Mouse (Mus musculus): ENCODE results near the gene Sult6b2. TPM values are rescaled to one million over a fixed set of nuclear protein-coding genes. Genes with fewer than 3 reads are reported as not detected.

Gene Sult6b2
- polyA plus RNA-seq, 1 experiment from 2014 or later: 0.09 TPM

DNA sequence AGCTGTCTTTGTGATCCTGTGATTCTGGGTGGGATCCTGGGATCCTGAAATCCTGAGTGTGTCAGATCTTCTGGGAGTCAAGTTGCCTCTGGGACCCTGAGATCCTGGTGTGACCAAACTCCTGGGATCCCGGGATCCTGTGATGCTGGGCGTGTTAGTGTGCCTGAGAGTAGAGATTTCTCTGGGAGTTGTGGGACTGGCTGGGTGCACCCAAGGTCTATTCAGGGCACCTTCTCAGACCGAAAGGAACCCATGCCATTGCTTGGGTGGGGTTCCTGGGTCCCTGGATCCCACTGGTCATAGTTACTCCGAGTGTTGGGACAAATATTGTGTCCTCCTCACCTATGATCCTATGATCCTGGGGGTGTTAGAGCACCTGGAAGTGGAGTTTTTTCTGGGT, 39.8 kb upstream of the Sult6b2 start:
- WGBS: 79% methylated on average over 4 of the region's 4 CpGs
- Histone ChIP-seq H3K9ac (ENCODE audit: low read length) (no peak overlapping the region), H3K27ac (replicated peaks in 1 of 2; ENCODE audit: control insufficient read depth in 1 of 2, insufficient read depth in 1 of 2, low read depth in 2 of 2, low read length in 2 of 2) (no peak overlapping the region), H3K27me3 (ENCODE audit: control insufficient read depth, insufficient read depth, low read length) (no peaks in the 10 kb centered on the region), H3K9me3 (ENCODE audit: control insufficient read depth, low read length) (no peaks in the 10 kb centered on the region), H3K4me1 (ENCODE audit: control insufficient read depth in 2 of 2, insufficient read depth in 2 of 2, low read length in 2 of 2) (no peaks in the 10 kb centered on the region), H3K4me2 (ENCODE audit: low read length) (no peak overlapping the region), H3K36me3 (ENCODE audit: control insufficient read depth, insufficient read depth, low read length) (no peaks in the 10 kb centered on the region), H3K4me3 (ENCODE audit: control insufficient read depth in 1 of 2, insufficient read depth in 1 of 2, low read depth in 1 of 2, low read length in 2 of 2) (no peak overlapping the region)
- ATAC-seq (ENCODE audit: insufficient number of reproducible peaks, insufficient read depth, low FRiP score, low read depth): no peak

DNA sequence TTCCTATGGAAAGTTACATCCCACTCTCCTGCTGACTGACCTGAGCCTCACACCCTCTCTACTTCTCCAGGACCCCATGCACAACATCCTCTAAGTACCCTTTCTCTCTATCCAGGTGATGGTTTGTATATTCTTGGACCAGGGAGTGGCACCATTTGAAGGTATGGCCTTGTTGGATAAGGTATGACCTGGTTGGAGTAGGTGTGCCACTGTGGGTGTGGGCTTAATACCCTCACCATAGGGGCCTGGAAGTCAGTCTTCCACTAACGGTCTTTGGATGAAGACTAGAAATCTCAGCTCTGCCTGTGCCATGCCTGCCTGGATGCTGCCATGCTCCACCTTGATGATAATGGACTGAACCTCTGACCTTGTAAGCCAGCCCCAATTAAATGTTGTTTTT, 34.2 kb upstream of the Sult6b2 start:
- H3K36me3 ChIP-seq (ENCODE audit: control insufficient read depth, insufficient read depth, low read length): no peaks in the 10 kb centered on the region
- no peaks in the 10 kb centered on the region for H3K4me1 ChIP-seq (ENCODE audit: control insufficient read depth in 2 of 2, insufficient read depth in 2 of 2, low read length in 2 of 2)
- no peaks in the 10 kb centered on the region for H3K27me3 ChIP-seq (ENCODE audit: control insufficient read depth, insufficient read depth, low read length)
- no peak overlapping the region for H3K27ac ChIP-seq (replicated peaks in 1 of 2; ENCODE audit: control insufficient read depth in 1 of 2, insufficient read depth in 1 of 2, low read depth in 2 of 2, low read length in 2 of 2)
- WGBS: 93% methylated on average over 1 of the region's 1 CpGs
- H3K4me2 ChIP-seq (ENCODE audit: low read length): no peak overlapping the region
- H3K9me3 ChIP-seq (ENCODE audit: control insufficient read depth, low read length): no peaks in the 10 kb centered on the region
- H3K9ac ChIP-seq (ENCODE audit: low read length): no peak overlapping the region
- no peak for ATAC-seq (ENCODE audit: insufficient number of reproducible peaks, insufficient read depth, low FRiP score, low read depth)
- H3K4me3 ChIP-seq (ENCODE audit: control insufficient read depth in 1 of 2, insufficient read depth in 1 of 2, low read depth in 1 of 2, low read length in 2 of 2): no peak overlapping the region

DNA sequence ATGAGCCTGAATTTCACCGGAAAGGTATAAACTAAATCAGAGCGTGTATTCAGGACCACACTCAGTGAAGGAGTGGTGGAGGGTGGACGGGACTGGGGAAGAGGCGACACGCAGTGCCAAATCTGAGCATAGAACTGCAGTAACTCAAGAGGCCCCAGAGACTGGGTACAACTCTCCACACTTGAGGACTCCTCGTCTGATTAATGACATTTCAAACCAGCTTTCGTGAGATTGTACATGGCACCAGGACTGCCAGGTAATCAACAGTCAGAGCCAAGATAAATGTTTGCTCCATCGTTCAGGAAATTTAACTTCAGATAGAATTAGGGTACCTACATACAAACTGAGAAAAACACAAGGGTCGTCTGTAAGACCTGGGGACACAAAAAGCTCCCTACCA, 33.0 kb upstream of the Sult6b2 start:
- Histone ChIP-seq H3K27ac (replicated peaks in 1 of 2; ENCODE audit: control insufficient read depth in 1 of 2, insufficient read depth in 1 of 2, low read depth in 2 of 2, low read length in 2 of 2) (no peak overlapping the region), H3K9ac (ENCODE audit: low read length) (no peak overlapping the region), H3K36me3 (ENCODE audit: control insufficient read depth, insufficient read depth, low read length) (no peaks in the 10 kb centered on the region), H3K27me3 (ENCODE audit: control insufficient read depth, insufficient read depth, low read length) (no peaks in the 10 kb centered on the region), H3K9me3 (ENCODE audit: control insufficient read depth, low read length) (no peaks in the 10 kb centered on the region), H3K4me2 (ENCODE audit: low read length) (no peak overlapping the region), H3K4me3 (ENCODE audit: control insufficient read depth in 1 of 2, insufficient read depth in 1 of 2, low read depth in 1 of 2, low read length in 2 of 2) (no peak overlapping the region), H3K4me1 (ENCODE audit: control insufficient read depth in 2 of 2, insufficient read depth in 2 of 2, low read length in 2 of 2) (no peaks in the 10 kb centered on the region)
- ATAC-seq (ENCODE audit: insufficient number of reproducible peaks, insufficient read depth, low FRiP score, low read depth): no peak
- 62% methylated on average over 9 of the region's 9 CpGs for WGBS

DNA sequence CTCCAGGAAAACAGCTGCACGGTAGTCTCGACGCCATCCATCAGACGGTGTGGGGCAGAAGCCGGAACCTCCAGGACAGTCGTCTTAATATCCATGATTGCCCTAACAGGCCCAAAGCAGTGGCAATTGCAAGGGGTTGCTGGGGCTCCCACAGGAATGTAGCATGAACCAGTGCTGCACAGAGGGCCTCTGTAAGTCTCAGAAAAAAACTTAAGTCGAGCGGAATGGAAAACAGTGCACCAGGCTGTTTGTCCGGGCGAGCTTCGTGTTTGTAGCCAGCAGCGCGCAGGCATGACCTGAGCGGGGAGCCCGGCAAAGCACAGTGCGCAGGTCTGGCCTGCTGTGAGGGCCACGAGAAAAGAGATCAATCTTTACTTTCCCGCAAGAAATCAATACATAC, 31.4 kb upstream of the Sult6b2 start:
- Histone ChIP-seq H3K4me1 (ENCODE audit: control insufficient read depth in 2 of 2, insufficient read depth in 2 of 2, low read length in 2 of 2) (peaks cover 5 to 6% of the 10 kb centered on the region in 2 experiments; a peak in 2 of 4 replicates), H3K27me3 (ENCODE audit: control insufficient read depth, insufficient read depth, low read length) (no peaks in the 10 kb centered on the region), H3K9me3 (ENCODE audit: control insufficient read depth, low read length) (no peaks in the 10 kb centered on the region), H3K36me3 (ENCODE audit: control insufficient read depth, insufficient read depth, low read length) (no peaks in the 10 kb centered on the region), H3K4me3 (ENCODE audit: control insufficient read depth in 1 of 2, insufficient read depth in 1 of 2, low read depth in 1 of 2, low read length in 2 of 2) (no peak overlapping the region), H3K9ac (ENCODE audit: low read length) (no peak overlapping the region), H3K27ac (replicated peaks in 1 of 2; ENCODE audit: control insufficient read depth in 1 of 2, insufficient read depth in 1 of 2, low read depth in 2 of 2, low read length in 2 of 2) (no peak overlapping the region), H3K4me2 (ENCODE audit: low read length) (no peak overlapping the region)
- no peak for ATAC-seq (ENCODE audit: insufficient number of reproducible peaks, insufficient read depth, low FRiP score, low read depth)
- 77% methylated on average over 18 of the region's 18 CpGs for WGBS

DNA sequence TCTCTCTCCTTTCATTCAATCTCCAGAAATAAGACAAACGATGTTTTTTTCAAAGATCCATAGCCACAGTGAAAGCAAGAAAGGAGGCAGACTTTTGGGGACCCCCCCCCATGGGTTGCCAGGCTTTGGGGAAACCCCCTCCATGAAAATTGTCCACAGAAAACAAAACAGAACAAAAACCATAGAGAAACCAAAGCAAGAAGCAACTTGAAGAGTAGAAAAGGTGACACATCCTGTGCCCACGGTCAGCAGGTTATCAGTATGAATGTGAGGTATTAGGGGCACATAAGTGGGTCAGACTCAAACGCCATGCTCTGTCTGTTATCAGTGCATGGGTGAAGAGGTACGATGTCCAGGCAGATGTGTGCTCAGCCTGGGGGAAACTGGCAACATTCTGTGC, 30.6 kb upstream of the Sult6b2 start:
- 28% methylated on average over 4 of the region's 4 CpGs for WGBS
- Histone ChIP-seq H3K9me3 (ENCODE audit: control insufficient read depth, low read length) (no peaks in the 10 kb centered on the region), H3K9ac (ENCODE audit: low read length) (no peak overlapping the region), H3K27me3 (ENCODE audit: control insufficient read depth, insufficient read depth, low read length) (no peaks in the 10 kb centered on the region; the same call in 1 of the 2 replicates), H3K4me2 (ENCODE audit: low read length) (no peak overlapping the region), H3K4me3 (ENCODE audit: control insufficient read depth in 1 of 2, insufficient read depth in 1 of 2, low read depth in 1 of 2, low read length in 2 of 2) (no peak overlapping the region), H3K4me1 (ENCODE audit: control insufficient read depth in 2 of 2, insufficient read depth in 2 of 2, low read length in 2 of 2) (peaks cover 5 to 6% of the 10 kb centered on the region in 2 experiments; a peak in 2 of 4 replicates), H3K36me3 (ENCODE audit: control insufficient read depth, insufficient read depth, low read length) (no peaks in the 10 kb centered on the region), H3K27ac (replicated peaks in 1 of 2; ENCODE audit: control insufficient read depth in 1 of 2, insufficient read depth in 1 of 2, low read depth in 2 of 2, low read length in 2 of 2) (no peak overlapping the region)
- no peak for ATAC-seq (ENCODE audit: insufficient number of reproducible peaks, insufficient read depth, low FRiP score, low read depth)

DNA sequence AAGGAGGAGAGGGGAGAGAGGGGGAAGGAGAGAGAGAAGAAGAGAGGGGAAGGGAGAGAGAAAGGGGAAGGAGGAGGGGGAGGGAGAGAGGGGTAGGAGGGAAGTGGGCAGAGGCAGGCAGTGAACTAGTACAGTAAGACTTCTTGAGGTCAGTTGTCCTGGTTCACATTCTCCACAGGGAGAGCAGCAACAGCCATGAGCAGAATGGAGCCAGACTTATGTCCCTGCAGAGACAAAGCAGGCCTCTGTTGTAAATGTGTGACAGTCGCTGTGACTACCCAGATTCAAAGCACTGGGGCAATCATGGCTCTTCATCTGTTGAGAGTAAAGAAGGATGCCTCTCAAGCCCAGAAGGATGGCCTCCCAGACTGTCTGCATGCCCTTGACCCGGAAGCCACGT, 27.4 kb upstream of the Sult6b2 start:
- no peak overlapping the region for H3K4me3 ChIP-seq (ENCODE audit: control insufficient read depth in 1 of 2, insufficient read depth in 1 of 2, low read depth in 1 of 2, low read length in 2 of 2)
- no peak overlapping the region for H3K4me2 ChIP-seq (ENCODE audit: low read length)
- no peak overlapping the region for H3K9ac ChIP-seq (ENCODE audit: low read length)
- H3K36me3 ChIP-seq (ENCODE audit: control insufficient read depth, insufficient read depth, low read length): no peaks in the 10 kb centered on the region
- H3K27me3 ChIP-seq (ENCODE audit: control insufficient read depth, insufficient read depth, low read length): no peaks in the 10 kb centered on the region; the same call in 1 of the 2 replicates
- no peaks in the 10 kb centered on the region for H3K9me3 ChIP-seq (ENCODE audit: control insufficient read depth, low read length)
- 58% methylated on average over 3 of the region's 3 CpGs for WGBS
- peaks cover 5 to 6% of the 10 kb centered on the region in 2 experiments; a peak in 2 of 4 replicates for H3K4me1 ChIP-seq (ENCODE audit: control insufficient read depth in 2 of 2, insufficient read depth in 2 of 2, low read length in 2 of 2)
- ATAC-seq (ENCODE audit: insufficient number of reproducible peaks, insufficient read depth, low FRiP score, low read depth): no peak
- no peak overlapping the region for H3K27ac ChIP-seq (replicated peaks in 1 of 2; ENCODE audit: control insufficient read depth in 1 of 2, insufficient read depth in 1 of 2, low read depth in 2 of 2, low read length in 2 of 2)

DNA sequence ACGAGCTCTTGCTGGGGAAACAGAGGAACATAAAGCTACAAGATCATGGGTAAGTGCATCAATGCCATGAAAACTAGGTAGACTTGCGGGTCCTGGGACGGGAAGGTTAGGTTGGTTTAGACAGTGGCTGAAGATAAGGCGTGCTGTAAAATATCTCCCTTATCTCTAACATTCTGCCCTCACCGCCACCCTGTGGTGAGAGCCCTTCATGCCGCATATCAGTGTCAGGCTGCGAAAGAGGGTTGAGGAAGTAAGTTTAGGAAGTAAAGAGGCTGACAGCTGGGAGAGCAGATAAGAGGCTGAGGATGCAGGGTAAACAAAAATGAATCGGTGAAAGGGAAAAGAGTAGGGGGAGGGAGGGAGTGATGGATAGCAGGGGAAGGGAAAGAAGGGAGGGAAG, 26.9 kb upstream of the Sult6b2 start:
- no peak overlapping the region for H3K4me3 ChIP-seq (ENCODE audit: control insufficient read depth in 1 of 2, insufficient read depth in 1 of 2, low read depth in 1 of 2, low read length in 2 of 2)
- H3K4me2 ChIP-seq (ENCODE audit: low read length): no peak overlapping the region
- no peaks in the 10 kb centered on the region; the same call in 1 of the 2 replicates for H3K27me3 ChIP-seq (ENCODE audit: control insufficient read depth, insufficient read depth, low read length)
- H3K4me1 ChIP-seq (ENCODE audit: control insufficient read depth in 2 of 2, insufficient read depth in 2 of 2, low read length in 2 of 2): peaks cover 5 to 6% of the 10 kb centered on the region in 2 experiments; a peak in 2 of 4 replicates
- no peaks in the 10 kb centered on the region for H3K36me3 ChIP-seq (ENCODE audit: control insufficient read depth, insufficient read depth, low read length)
- no peak overlapping the region for H3K27ac ChIP-seq (replicated peaks in 1 of 2; ENCODE audit: control insufficient read depth in 1 of 2, insufficient read depth in 1 of 2, low read depth in 2 of 2, low read length in 2 of 2)
- no peak overlapping the region for H3K9ac ChIP-seq (ENCODE audit: low read length)
- no peaks in the 10 kb centered on the region for H3K9me3 ChIP-seq (ENCODE audit: control insufficient read depth, low read length)
- no peak for ATAC-seq (ENCODE audit: insufficient number of reproducible peaks, insufficient read depth, low FRiP score, low read depth)
- WGBS: 3% methylated on average over 8 of the region's 8 CpGs

DNA sequence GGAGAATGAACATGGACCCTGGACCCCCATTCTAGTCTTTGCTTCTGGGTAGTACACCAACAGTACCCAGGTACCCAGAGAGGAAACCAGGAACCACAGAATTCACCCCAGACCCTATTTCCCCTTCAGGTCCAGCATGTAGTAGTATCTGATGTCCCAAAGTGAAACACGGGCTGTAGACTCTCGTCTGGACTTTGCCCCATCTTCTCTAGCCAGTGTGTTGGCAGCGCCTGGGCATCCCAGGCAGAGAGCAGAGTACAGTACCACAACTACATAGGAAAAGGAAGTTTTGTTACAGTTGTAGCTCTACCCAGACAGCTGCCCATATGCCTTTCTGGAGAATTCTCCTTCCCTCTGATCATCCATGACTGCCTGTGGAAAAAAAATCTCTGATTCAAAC, 25.9 kb upstream of the Sult6b2 start:
- Histone ChIP-seq H3K27ac (replicated peaks in 1 of 2; ENCODE audit: control insufficient read depth in 1 of 2, insufficient read depth in 1 of 2, low read depth in 2 of 2, low read length in 2 of 2) (no peak overlapping the region), H3K9ac (ENCODE audit: low read length) (no peak overlapping the region), H3K4me3 (ENCODE audit: control insufficient read depth in 1 of 2, insufficient read depth in 1 of 2, low read depth in 1 of 2, low read length in 2 of 2) (no peak overlapping the region), H3K36me3 (ENCODE audit: control insufficient read depth, insufficient read depth, low read length) (no peaks in the 10 kb centered on the region), H3K4me1 (ENCODE audit: control insufficient read depth in 2 of 2, insufficient read depth in 2 of 2, low read length in 2 of 2) (peaks cover 5 to 6% of the 10 kb centered on the region in 2 experiments; a peak in 2 of 4 replicates), H3K9me3 (ENCODE audit: control insufficient read depth, low read length) (no peaks in the 10 kb centered on the region), H3K27me3 (ENCODE audit: control insufficient read depth, insufficient read depth, low read length) (no peaks in the 10 kb centered on the region; the same call in 1 of the 2 replicates), H3K4me2 (ENCODE audit: low read length) (no peak overlapping the region)
- WGBS: 94% methylated on average over 3 of the region's 3 CpGs
- no peak for ATAC-seq (ENCODE audit: insufficient number of reproducible peaks, insufficient read depth, low FRiP score, low read depth)

Data from heart, embryonic 14.5 days (tissue).